Mouse (Mus musculus): ENCODE measurements at regions not wholly inside any gene's neighbourhood (a gene's known extent, or its start where the extent isn't known, plus 50 kb on each side); places are given as distances from the start of the nearest gene placed in this dataset.

GRCm38 (mm10) chr4:105384826-105385225, 227.7 kb downstream of the Plpp3 start:
- no peak for DNase-seq

DNA sequence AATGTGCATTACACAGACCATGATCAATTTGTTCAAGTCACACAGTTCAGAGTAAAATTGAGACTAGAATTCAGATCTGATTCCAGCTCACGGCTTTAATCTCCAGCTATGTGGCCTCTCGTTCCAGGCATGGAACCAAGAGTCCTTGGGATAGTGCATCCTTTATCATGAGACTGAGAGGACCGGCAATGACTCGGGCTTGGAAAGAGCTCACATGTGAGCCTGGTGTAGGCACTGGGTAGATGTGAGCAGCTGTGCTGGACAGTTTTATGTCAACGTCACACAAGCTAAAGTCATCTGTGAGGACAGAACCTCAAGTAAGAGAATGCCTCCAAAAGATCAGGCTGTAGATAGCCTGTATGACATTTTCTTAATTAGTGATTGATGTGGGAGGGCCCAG, 228.3 kb downstream of the Plpp3 start:
- no peak for DNase-seq
- intact Hi-C loops (cut with DNase I): no loop called here

More at GRCm38 (mm10) chr4:105384826-105385225, 227.7 kb downstream of the Plpp3 start:
- intact Hi-C loops (cut with DNase I): no loop called here

DNA sequence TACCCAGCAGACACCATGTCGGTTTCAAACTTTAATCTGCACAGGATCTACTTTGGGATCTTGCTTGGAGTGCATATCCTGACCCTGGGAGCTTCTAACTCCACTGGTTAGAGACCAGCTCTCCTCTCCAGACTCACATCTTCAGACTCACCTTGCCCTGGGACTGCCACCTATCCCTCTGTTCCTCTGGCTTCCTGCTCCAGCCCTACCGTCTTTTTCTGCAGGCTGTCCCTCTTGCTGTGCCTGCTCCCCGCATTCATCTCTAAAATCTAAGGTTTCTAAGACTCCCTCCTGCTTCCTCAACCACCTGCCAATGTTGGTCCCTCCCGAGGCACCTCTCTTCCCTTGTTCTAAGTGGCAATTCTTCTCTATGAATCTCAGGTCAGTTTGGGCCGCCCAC, 233.2 kb downstream of the Plpp3 start:
- intact Hi-C loops (cut with DNase I): no loop called here
- peak; percentile 10 for DNase-seq

DNA sequence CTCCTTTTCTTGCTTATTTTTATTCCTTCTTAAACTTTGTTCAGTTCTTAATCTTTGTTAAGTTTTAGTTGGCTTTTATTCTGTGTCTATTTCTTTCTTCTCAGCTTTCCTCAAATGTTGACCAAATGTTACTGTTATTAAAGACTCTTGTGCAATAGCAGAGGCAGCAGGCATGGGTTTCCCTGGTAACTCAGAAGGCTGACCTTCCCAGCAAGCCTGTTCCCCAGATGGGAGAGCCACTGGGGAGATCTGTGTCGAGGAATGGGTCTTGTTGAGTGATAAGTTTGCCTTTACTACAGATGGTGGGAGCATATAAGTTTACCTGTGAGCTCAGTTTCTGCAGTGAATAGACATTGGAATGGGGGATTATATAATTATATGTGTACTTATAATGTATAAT, 237.2 kb downstream of the Plpp3 start:
- intact Hi-C loops (cut with DNase I): no loop called here
- DNase-seq: no peak

DNA sequence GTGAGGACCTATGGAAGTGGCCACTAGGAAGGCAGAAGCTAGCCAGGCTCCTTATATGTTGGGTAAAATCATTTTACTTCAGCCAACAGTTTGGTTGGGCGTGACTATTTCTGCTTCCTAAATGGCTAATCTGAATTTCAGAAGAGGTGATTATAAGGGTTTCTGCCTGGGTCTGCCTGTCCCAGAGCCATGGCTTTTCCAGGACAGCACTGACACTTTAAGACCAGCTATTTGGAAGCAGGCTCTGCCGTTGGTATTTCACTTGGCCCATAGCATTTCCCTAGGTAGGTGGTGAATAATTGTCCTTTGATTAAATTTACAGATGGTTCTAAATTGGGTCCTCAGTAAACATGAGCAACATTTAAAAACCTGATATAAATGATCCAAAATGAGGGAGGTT, 240.3 kb downstream of the Plpp3 start:
- intact Hi-C loops (cut with DNase I): no loop called here
- no peak for DNase-seq

GRCm38 (mm10) chr4:105402021-105402420, 244.9 kb downstream of the Plpp3 start:
- DNase-seq: no peak
- intact Hi-C loops (cut with DNase I): no loop called here

GRCm38 (mm10) chr4:105403169-105403568, 246.0 kb downstream of the Plpp3 start:
- intact Hi-C loops (cut with DNase I): no loop called here
- no peak for DNase-seq

GRCm38 (mm10) chr4:105403686-105404085, 246.5 kb downstream of the Plpp3 start:
- intact Hi-C loops (cut with DNase I): no loop called here
- no peak for DNase-seq

- intact Hi-C loops (cut with DNase I): no loop called here
- no peak for DNase-seq
Measured at GRCm38 (mm10) chr4:105405728-105406127, 248.6 kb downstream of the Plpp3 start.

- intact Hi-C loops (cut with DNase I): no loop called here
- no peak for DNase-seq
Measured at GRCm38 (mm10) chr4:105406786-105407464, 249.8 kb downstream of the Plpp3 start.

GRCm38 (mm10) chr4:105408896-105409295, 251.7 kb downstream of the Plpp3 start:
- intact Hi-C loops (cut with DNase I): no loop called here
- DNase-seq: no peak

GRCm38 (mm10) chr4:105417166-105417565, 260.0 kb downstream of the Plpp3 start:
- intact Hi-C loops (cut with DNase I): no loop called here

DNA sequence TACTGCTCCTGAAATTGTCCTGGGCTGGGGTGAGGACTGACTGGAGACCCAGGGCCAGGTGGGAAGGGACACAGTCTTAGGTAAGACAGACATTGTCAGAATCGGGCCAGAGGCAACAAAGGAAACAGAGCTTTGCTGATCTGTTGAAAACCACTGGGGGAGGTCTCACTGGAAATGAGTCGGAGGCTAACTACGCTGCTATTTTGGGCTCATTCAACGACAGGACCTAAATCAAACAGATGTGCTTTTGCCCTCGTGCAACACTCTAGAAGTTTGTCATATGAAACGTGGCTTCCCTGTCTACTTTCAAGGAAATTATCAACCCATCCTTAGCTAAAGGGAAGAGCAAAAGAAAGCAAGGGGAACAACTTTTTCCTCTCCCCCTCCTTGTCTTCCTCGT, 265.3 kb downstream of the Plpp3 start:
- DNase-seq: no peak
- intact Hi-C loops (cut with DNase I): no loop called here

More at GRCm38 (mm10) chr4:105417166-105417565, 260.0 kb downstream of the Plpp3 start:
- no peak for DNase-seq

DNA sequence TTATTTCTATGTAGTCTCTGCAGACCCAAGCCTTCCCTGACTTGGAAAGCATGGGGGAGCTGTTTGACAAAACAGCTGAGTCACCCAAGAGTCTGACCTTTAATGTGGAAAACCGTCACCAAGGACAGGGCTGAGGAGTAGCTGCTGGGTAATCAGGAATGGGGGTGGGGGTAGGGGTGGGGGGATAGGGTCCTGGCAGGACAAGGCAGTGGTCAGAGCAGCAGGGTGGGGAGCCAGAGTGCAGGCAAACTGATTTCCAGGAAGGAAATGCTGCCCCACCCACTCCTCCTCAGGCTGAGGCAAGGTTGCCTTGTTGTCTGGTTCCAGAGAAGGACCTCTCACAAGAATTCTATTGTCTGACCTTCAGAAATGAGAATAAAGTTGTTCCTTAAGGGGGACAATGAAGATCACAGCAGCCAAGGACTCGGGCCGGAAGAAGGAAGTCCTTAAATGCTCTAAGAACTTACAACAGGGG, 266.6 kb downstream of the Plpp3 start:
- intact Hi-C loops (cut with DNase I): no loop called here
- no peak for DNase-seq

GRCm38 (mm10) chr4:105425086-105425485, 267.9 kb downstream of the Plpp3 start:
- DNase-seq: no peak
- intact Hi-C loops (cut with DNase I): no loop called here

DNA sequence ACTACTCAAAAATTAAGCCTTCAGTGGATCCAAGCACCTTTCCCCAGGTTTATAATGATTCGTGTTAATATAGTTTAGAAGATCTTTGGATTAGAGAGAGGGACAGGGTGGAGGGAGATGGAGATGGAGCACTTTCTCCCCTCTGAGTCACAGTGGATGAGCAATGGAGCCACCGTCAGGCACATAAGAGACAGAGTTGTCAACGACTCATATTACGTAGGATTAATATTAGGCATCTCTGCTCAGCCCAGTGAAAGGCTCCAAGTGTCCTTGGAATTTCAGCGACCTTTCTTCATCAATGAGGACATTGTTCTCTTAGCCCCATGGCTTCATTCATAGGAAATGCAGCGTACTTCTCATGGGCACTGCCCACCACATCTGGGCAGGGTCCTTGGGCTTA, 270.4 kb downstream of the Plpp3 start:
- no peak for DNase-seq
- intact Hi-C loops (cut with DNase I): no loop called here

DNA sequence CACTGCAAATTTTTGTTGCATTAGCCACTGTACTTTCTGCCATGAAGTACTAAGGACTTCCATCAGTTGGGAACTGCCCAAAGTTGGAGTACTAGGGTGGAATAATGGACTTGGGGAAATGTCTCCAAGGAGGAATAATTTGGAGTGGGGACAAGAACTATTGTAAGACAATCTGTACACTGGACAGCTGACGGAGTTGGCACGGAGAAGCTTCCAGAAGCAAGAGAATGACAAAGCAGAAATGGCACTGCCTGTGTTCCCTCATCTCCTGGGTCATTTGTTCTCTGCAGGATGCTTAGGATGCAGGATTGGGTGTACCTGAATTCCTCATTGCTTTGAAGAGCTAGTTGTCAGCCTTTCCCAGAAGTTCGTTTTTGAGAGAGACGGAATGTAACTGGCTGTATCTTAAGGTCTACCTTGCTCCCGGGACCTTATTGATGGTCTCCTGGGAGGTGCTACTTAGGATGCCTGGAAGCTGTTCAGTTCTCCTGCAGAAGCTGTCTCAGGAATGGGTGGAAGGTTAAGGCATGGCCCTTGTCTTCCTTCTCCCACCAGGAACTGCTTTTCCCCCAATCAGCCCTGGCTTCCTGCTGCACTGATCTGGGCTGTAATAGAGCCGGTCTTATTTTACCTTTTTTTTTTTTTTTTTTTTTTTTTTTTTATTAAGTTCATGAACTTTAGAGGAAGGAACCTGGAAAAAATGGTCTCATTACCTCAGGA, 272.4 kb downstream of the Plpp3 start:
- DNase-seq: no peak
- intact Hi-C loops (cut with DNase I): no loop called here

GRCm38 (mm10) chr4:105432461-105432860, 275.3 kb downstream of the Plpp3 start:
- no peak for DNase-seq
- intact Hi-C loops (cut with DNase I): no loop called here

DNA sequence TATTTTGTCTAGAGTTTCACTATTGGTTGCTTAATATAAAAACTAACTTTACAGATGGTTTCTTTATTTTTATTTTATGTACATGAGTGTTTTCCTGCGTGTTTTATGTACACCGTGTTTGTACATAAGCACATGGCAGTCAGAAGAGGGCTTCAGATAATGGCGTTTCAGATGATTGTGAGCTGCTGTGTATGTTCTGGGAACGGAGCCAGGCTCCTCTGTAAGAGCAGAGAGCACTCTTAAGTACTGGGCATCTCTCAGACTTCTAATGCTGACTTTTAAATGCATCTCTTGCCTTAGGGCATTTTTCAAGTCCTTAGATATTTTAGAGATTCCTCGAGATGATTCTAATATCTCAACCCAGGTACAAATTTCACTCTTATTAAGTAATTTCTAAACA, 280.0 kb downstream of the Plpp3 start:
- DNase-seq: peak; percentile 15
- intact Hi-C loops (cut with DNase I): no loop called here

- intact Hi-C loops (cut with DNase I): no loop called here
- peak; percentile 69 for DNase-seq
Measured at GRCm38 (mm10) chr4:105449046-105449860, 292.1 kb downstream of the Plpp3 start.

- intact Hi-C loops (cut with DNase I): no loop called here
- DNase-seq: no peak
Measured at GRCm38 (mm10) chr4:105450881-105451280, 293.7 kb downstream of the Plpp3 start.

Data from left cerebral cortex, postnatal 4 days (tissue).